Mouse (Mus musculus): ENCODE results near the gene Krba1. TPM values are rescaled to one million over a fixed set of nuclear protein-coding genes. Genes with fewer than 3 reads are reported as not detected.

The Krba1 gene
- polyA plus RNA-seq, 1 experiment from 2014 or later: 36.0 TPM

- no peak for TF ChIP-seq CTCF (IDR thresholded peaks at IDR 0.05)
- CTCF ChIA-PET: interaction anchor here (0.9 to 1.7 kb wide), 2 partner anchors 11 to 14 kb away, joined by 3 to 5 read pairs; no protein-coding TSS in a partner anchor
- ATAC-seq (no peak), DNase-seq (ENCODE audit: low read depth, low spot score) (no peak)
- in situ Hi-C loops (cut with MboI; ENCODE audit: low pct_unique_long_range_greater_than_20kb): no loop called here
- POLR2A ChIA-PET: no interaction called here
- no peaks in the 10 kb centered on the region for H3K27me3 ChIP-seq
Observed at GRCm38 (mm10) chr6:48423336-48423735, 27.9 kb downstream of the Krba1 start.

- TF ChIP-seq CTCF (IDR thresholded peaks at IDR 0.05): no peak
- in situ Hi-C loops (cut with MboI; ENCODE audit: low pct_unique_long_range_greater_than_20kb): no loop called here
- no peak for DNase-seq (ENCODE audit: low read depth, low spot score)
- no peaks in the 10 kb centered on the region for H3K27me3 ChIP-seq
- no peak for ATAC-seq
- ChIA-PET POLR2A (no interaction called here), CTCF (no interaction called here)
Observed at GRCm38 (mm10) chr6:48424074-48424473, 28.7 kb downstream of the Krba1 start.

- DNase-seq (ENCODE audit: low read depth, low spot score) (no peak), ATAC-seq (peak; percentile 68)
- CTCF ChIA-PET: interaction anchor here (2.2 kb wide), 1 partner anchor 16 kb away, joined by 6 read pairs; no protein-coding TSS in a partner anchor
- no peak for TF ChIP-seq CTCF (IDR thresholded peaks at IDR 0.05)
- in situ Hi-C loops (cut with MboI; ENCODE audit: low pct_unique_long_range_greater_than_20kb): no loop called here
- no peaks in the 10 kb centered on the region for H3K27me3 ChIP-seq
- POLR2A ChIA-PET: interaction anchor here (0.6 to 1.0 kb wide), 2 partner anchors 12 to 18 kb away, joined by 3 to 4 read pairs; no protein-coding TSS in a partner anchor
Observed at GRCm38 (mm10) chr6:48426956-48427355, 31.6 kb downstream of the Krba1 start.

- DNase-seq (ENCODE audit: low read depth, low spot score): no peak
- in situ Hi-C loops (cut with MboI; ENCODE audit: low pct_unique_long_range_greater_than_20kb): no loop called here
- no peaks in the 10 kb centered on the region for H3K27me3 ChIP-seq
- no peak for TF ChIP-seq CTCF (IDR thresholded peaks at IDR 0.05)
- no peak for ATAC-seq
- ChIA-PET POLR2A (no interaction called here), CTCF (interaction anchor here (1.3 kb wide), 1 partner anchor 32 kb away, joined by 3 read pairs; no protein-coding TSS in a partner anchor)
Observed at GRCm38 (mm10) chr6:48428769-48429557, 33.6 kb downstream of the Krba1 start.

DNA sequence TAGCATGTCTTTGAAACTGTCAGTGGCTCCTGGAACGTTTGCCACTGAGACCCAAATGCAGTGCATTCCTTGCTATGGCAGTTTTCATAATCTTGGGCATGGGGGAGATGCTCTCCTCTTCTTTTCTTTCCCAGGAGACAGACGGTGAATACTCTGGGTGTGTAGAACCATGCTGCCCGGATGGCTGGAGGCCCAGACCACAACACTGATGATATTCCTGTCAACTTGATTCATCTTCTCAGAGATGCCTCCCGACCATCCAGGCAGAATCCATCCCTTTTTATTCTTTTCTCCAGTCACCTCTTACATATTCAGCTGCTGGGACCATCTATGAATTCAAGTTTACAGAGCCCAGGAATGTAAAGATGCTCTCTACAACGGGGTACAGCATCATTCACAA lies 35.4 kb downstream of the Krba1 start:
- no peak for TF ChIP-seq CTCF (IDR thresholded peaks at IDR 0.05)
- POLR2A ChIA-PET: no interaction called here
- H3K27me3 ChIP-seq: no peaks in the 10 kb centered on the region
- in situ Hi-C loops (cut with MboI; ENCODE audit: low pct_unique_long_range_greater_than_20kb): no loop called here
- ATAC-seq (no peak), DNase-seq (ENCODE audit: low read depth, low spot score) (no peak)
- CTCF ChIA-PET: no interaction called here

- DNase-seq (ENCODE audit: low read depth, low spot score) (no peak), ATAC-seq (no peak)
- CTCF ChIA-PET: interaction anchor here (0.6 to 2.0 kb wide), 6 partner anchors 8 to 26 kb away, joined by 3 to 6 read pairs (median 3); no protein-coding TSS in a partner anchor
- H3K27me3 ChIP-seq: no peaks in the 10 kb centered on the region
- in situ Hi-C loops (cut with MboI; ENCODE audit: low pct_unique_long_range_greater_than_20kb): no loop called here
- no peak for TF ChIP-seq CTCF (IDR thresholded peaks at IDR 0.05)
- POLR2A ChIA-PET: interaction anchor here (2.1 kb wide), 1 partner anchor 10 kb away, joined by 10 read pairs; no protein-coding TSS in a partner anchor
Observed at GRCm38 (mm10) chr6:48432893-48433816, 37.8 kb downstream of the Krba1 start.

DNA sequence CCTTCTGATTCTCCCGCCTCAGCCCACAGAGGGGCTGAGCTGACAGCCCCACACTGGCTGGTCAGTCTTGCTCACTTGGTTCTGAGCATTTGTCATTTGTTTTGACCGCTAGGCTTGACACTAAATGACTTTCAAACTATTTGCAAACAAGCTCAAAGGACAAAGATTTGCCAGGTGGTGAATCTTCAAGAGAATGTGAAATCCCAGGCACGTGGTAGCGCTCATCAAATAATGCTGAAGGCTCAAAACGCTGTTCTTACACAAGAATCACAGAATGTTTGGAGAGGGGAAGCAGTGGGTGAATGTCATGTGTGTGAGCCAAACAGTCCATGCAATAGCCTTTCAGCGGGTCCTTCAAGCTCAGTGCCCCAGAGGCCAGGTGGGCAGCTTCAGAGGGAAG lies 39.3 kb downstream of the Krba1 start:
- ChIA-PET CTCF (interaction anchor here (1.1 to 1.7 kb wide), 2 partner anchors 10 to 12 kb away, joined by 3 to 5 read pairs; no protein-coding TSS in a partner anchor), POLR2A (interaction anchor here (0.7 kb wide), 1 partner anchor 24 kb away, joined by 3 read pairs; no protein-coding TSS in a partner anchor)
- no peak for DNase-seq (ENCODE audit: low read depth, low spot score)
- ATAC-seq: no peak
- TF ChIP-seq CTCF (IDR thresholded peaks at IDR 0.05): no peak
- H3K27me3 ChIP-seq: no peaks in the 10 kb centered on the region
- in situ Hi-C loops (cut with MboI; ENCODE audit: low pct_unique_long_range_greater_than_20kb): no loop called here

DNA sequence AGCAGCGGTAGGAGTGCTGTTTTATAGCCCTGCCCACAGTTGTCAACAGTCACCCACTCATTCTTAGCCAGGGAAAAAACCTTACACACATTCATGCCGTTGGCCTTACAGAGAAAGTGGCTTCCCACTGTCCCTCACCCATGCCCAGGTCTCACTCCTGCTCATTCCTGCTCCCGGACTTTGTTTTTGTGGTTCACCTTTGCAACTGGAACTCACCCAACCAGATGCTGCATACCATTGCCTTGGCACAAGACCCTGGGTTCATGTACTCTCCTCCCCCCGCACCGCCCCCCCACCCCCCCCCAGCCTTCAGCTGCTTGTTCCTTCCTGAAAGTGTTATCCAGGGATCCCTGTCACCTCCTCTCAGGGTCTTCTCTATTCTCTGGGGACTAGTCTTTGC lies 39.7 kb downstream of the Krba1 start:
- POLR2A ChIA-PET: interaction anchor here (0.7 kb wide), 1 partner anchor 24 kb away, joined by 3 read pairs; no protein-coding TSS in a partner anchor
- in situ Hi-C loops (cut with MboI; ENCODE audit: low pct_unique_long_range_greater_than_20kb): no loop called here

DNA sequence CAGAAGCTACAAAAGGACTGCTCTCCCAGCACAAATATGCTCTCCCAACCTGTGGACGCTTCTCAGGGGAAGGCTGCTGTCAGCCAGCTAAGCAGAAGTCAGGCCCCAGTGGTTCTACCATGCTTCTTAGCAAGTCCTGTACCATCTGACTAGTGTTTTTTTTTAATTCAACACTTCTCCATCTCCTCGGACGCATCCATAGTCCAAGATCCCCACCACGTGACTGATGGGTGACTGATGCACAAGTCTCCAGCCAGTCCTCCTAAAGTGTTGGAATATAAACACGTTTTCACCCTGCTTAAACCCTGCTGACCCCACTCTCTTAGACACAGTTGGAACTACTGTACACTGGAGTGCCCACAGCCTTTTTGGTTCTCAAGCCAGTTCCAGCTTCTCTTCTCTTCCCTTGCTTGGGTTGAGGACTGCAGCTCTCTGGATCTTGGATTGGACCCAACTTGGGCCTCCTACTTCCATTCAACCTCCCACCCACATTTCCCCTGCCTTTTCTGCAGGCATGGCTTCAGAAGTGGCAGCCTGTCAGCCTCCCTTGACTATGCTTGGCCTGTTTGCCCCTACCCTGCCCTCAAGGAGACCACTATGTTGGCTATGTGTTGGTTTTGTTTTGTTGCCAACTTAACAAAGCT lies 40.4 kb downstream of the Krba1 start:
- ChIA-PET POLR2A (interaction anchor here (0.7 kb wide), 1 partner anchor 25 kb away, joined by 3 read pairs; no protein-coding TSS in a partner anchor), CTCF (no interaction called here)
- TF ChIP-seq CTCF (IDR thresholded peaks at IDR 0.05): no peak
- ATAC-seq (no peak), DNase-seq (ENCODE audit: low read depth, low spot score) (no peak)
- in situ Hi-C loops (cut with MboI; ENCODE audit: low pct_unique_long_range_greater_than_20kb): no loop called here
- no peaks in the 10 kb centered on the region for H3K27me3 ChIP-seq

More for the DNA sequence above, 39.7 kb downstream of the Krba1 start:
- ATAC-seq: no peak
- TF ChIP-seq CTCF (IDR thresholded peaks at IDR 0.05): no peak
- H3K27me3 ChIP-seq: no peaks in the 10 kb centered on the region
- DNase-seq (ENCODE audit: low read depth, low spot score): no peak
- CTCF ChIA-PET: interaction anchor here (1.1 to 1.7 kb wide), 2 partner anchors 10 to 13 kb away, joined by 3 to 5 read pairs; no protein-coding TSS in a partner anchor

Measured in Patski (cell line).